Mouse (Mus musculus): ENCODE data around the gene Ears2. TPM values are rescaled to one million over a fixed set of nuclear protein-coding genes. Genes with fewer than 3 reads are reported as not detected.
A peak's percentile ranks its signal among the peaks of the same experiment; 100 is the strongest.

Ears2 gene
- total and polyA plus RNA-seq, 2 experiments: 9.8 to 15.2 TPM

DNA sequence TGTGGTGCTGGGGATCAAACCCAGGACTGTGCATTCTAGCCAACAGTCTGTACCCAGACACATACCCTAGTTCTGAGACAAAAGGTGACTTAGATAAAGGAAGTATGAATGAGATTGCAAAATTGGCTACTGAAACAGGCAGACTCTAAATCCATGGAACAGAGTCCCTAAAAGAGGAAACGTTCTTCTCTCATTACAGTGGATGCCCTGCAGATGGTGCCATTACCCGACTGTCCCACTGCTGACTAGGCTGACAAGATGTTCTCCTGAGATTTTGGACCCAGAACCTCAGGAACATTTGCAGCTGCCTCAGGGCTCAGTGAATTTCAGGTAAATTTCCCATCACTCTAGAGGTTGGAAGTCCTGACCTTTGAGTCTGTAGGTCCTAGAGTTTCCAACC, 32.7 kb downstream of the Ears2 start:
- H3K36me3 ChIP-seq (ENCODE audit: control insufficient read depth, insufficient read depth, low read length): peaks cover 21% of the 10 kb centered on the region
- TF ChIP-seq POLR2A (IDR thresholded peaks at IDR 0.05; ENCODE audit: extremely low read depth, insufficient read depth, low read length) (no peak), CTCF (IDR thresholded peaks at IDR 0.05; ENCODE audit: low read depth, low read length) (peak; percentile 42; the same call in 1 of the 2 replicates)
- whole genome bisulfite sequencing: 12% methylated on average over 2 of the region's 2 CpGs
- H3K27me3 ChIP-seq (ENCODE audit: control insufficient read depth, insufficient read depth, low read length): no peaks in the 10 kb centered on the region
- no peak overlapping the region for H3K27ac ChIP-seq (replicated peaks; ENCODE audit: insufficient read depth, low read depth, low read length)
- H3K9ac ChIP-seq (ENCODE audit: low read depth, low read length): no peak overlapping the region
- H3K4me1 ChIP-seq (ENCODE audit: control insufficient read depth, insufficient read depth, low read length): no peaks in the 10 kb centered on the region
- no peak overlapping the region for H3K4me3 ChIP-seq (ENCODE audit: insufficient read depth, low read depth, low read length)
- peak; percentile 29 for DNase-seq (ENCODE audit: extremely low read depth, low read depth, low spot score)
- no peaks in the 10 kb centered on the region for H3K79me2 ChIP-seq (ENCODE audit: control insufficient read depth, insufficient read depth, low read length)

DNA sequence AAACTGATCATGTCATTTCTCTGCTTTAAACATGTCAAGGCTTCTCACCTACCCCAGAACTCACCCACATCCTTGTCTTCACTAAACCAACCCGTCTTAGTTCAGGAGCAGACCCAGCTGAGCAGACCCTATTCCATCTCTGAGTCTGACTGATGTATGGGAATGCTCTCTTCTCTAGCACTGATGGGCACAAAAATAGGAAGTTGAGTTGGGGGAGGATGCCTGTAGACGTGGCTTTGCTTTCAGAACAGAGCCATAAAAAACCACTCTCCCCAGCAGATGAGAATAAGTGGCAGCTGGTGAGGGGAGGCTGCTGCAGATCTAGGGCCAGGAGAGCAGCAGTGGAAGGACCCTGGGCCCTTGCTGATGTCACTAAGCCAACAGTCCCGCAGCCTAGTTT, 33.7 kb downstream of the Ears2 start:
- no peak overlapping the region for H3K9ac ChIP-seq (ENCODE audit: low read depth, low read length)
- no peak overlapping the region for H3K4me3 ChIP-seq (ENCODE audit: insufficient read depth, low read depth, low read length)
- no peak for DNase-seq (ENCODE audit: extremely low read depth, low read depth, low spot score)
- no peak for TF ChIP-seq POLR2A (IDR thresholded peaks at IDR 0.05; ENCODE audit: extremely low read depth, insufficient read depth, low read length)
- no peak for TF ChIP-seq CTCF (IDR thresholded peaks at IDR 0.05; ENCODE audit: low read depth, low read length)
- H3K36me3 ChIP-seq (ENCODE audit: control insufficient read depth, insufficient read depth, low read length): peaks cover 11% of the 10 kb centered on the region
- H3K27me3 ChIP-seq (ENCODE audit: control insufficient read depth, insufficient read depth, low read length): no peaks in the 10 kb centered on the region
- no peak overlapping the region for H3K27ac ChIP-seq (replicated peaks; ENCODE audit: insufficient read depth, low read depth, low read length)
- H3K4me1 ChIP-seq (ENCODE audit: control insufficient read depth, insufficient read depth, low read length): no peaks in the 10 kb centered on the region
- no peaks in the 10 kb centered on the region for H3K79me2 ChIP-seq (ENCODE audit: control insufficient read depth, insufficient read depth, low read length)
- WGBS: 66% methylated on average over 3 of the region's 3 CpGs

GRCm38 (mm10) chr7:122022131-122022530, 44.9 kb downstream of the Ears2 start:
- WGBS: 98% methylated on average over 2 of the region's 2 CpGs
- no peak for TF ChIP-seq CTCF (IDR thresholded peaks at IDR 0.05; ENCODE audit: low read depth, low read length)
- no peak for TF ChIP-seq POLR2A (IDR thresholded peaks at IDR 0.05; ENCODE audit: extremely low read depth, insufficient read depth, low read length)

GRCm38 (mm10) chr7:122020667-122021354, 46.3 kb downstream of the Ears2 start, which contains the start of gene Gga2:
Gene Gga2 (minus strand): TSS chr7:122021222.
- H3K4me1 ChIP-seq (ENCODE audit: control insufficient read depth, insufficient read depth, low read length): peaks cover 6% of the 10 kb centered on the region; the same call in 1 of the 2 replicates

More at GRCm38 (mm10) chr7:122022131-122022530, 44.9 kb downstream of the Ears2 start:
- Histone ChIP-seq H3K4me1 (ENCODE audit: control insufficient read depth, insufficient read depth, low read length) (peaks cover 3% of the 10 kb centered on the region; the same call in 1 of the 2 replicates), H3K9ac (ENCODE audit: low read depth, low read length) (no peak overlapping the region), H3K36me3 (ENCODE audit: control insufficient read depth, insufficient read depth, low read length) (no peaks in the 10 kb centered on the region), H3K79me2 (ENCODE audit: control insufficient read depth, insufficient read depth, low read length) (peaks cover 14% of the 10 kb centered on the region; the same call in 1 of the 2 replicates), H3K27me3 (ENCODE audit: control insufficient read depth, insufficient read depth, low read length) (no peaks in the 10 kb centered on the region), H3K4me3 (ENCODE audit: insufficient read depth, low read depth, low read length) (no peak overlapping the region), H3K27ac (replicated peaks; ENCODE audit: insufficient read depth, low read depth, low read length) (no peak overlapping the region)
- DNase-seq (ENCODE audit: extremely low read depth, low read depth, low spot score): no peak

DNA sequence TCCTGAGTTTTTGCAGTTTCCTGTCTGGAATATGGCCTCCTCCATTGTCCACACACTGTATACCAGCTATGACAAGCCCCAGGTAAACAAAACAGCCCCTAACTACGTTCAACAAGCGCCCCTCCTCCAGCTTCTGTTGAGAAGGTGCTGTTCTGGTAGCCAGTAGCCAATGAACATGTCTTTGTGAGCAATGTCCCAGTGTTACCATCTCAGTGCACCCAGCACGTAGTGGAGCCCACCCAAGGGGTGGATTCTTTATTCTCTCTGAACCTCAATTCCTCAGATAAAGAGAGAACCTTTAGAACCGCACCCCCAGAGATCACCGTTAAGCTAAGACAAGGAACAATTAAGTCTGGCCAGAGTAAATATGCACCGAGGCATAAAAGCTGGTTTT, 46.8 kb downstream of the Ears2 start:
- peak overlapping the region; percentile 93 for H3K9ac ChIP-seq (ENCODE audit: low read depth, low read length)
- DNase-seq (ENCODE audit: extremely low read depth, low read depth, low spot score): no peak
- peaks cover 8% of the 10 kb centered on the region; the same call in 1 of the 2 replicates for H3K4me1 ChIP-seq (ENCODE audit: control insufficient read depth, insufficient read depth, low read length)
- 12% methylated on average over 6 of the region's 6 CpGs for WGBS
- H3K27ac ChIP-seq (replicated peaks; ENCODE audit: insufficient read depth, low read depth, low read length): no peak overlapping the region
- H3K27me3 ChIP-seq (ENCODE audit: control insufficient read depth, insufficient read depth, low read length): no peaks in the 10 kb centered on the region
- no peaks in the 10 kb centered on the region for H3K36me3 ChIP-seq (ENCODE audit: control insufficient read depth, insufficient read depth, low read length)
- peak overlapping the region; percentile 68 for H3K4me3 ChIP-seq (ENCODE audit: insufficient read depth, low read depth, low read length)
- TF ChIP-seq CTCF (IDR thresholded peaks at IDR 0.05; ENCODE audit: low read depth, low read length): no peak
- TF ChIP-seq POLR2A (IDR thresholded peaks at IDR 0.05; ENCODE audit: extremely low read depth, insufficient read depth, low read length): no peak
- H3K79me2 ChIP-seq (ENCODE audit: control insufficient read depth, insufficient read depth, low read length): peaks cover 15% of the 10 kb centered on the region; the same call in 1 of the 2 replicates

More at GRCm38 (mm10) chr7:122020667-122021354, 46.3 kb downstream of the Ears2 start, which contains the start of gene Gga2:
- H3K4me3 ChIP-seq (ENCODE audit: insufficient read depth, low read depth, low read length): peak within 1 kb of the TSS; percentile 68
- peak within 1 kb of the TSS; percentile 93 for H3K9ac ChIP-seq (ENCODE audit: low read depth, low read length)
- peaks cover 15% of the 10 kb centered on the region; the same call in 1 of the 2 replicates for H3K79me2 ChIP-seq (ENCODE audit: control insufficient read depth, insufficient read depth, low read length)
- H3K27ac ChIP-seq (replicated peaks; ENCODE audit: insufficient read depth, low read depth, low read length): peak within 1 kb of the TSS; percentile 0; the same call in 1 of the 2 replicates
- no peaks in the 10 kb centered on the region for H3K27me3 ChIP-seq (ENCODE audit: control insufficient read depth, insufficient read depth, low read length)
- TF ChIP-seq POLR2A (IDR thresholded peaks at IDR 0.05; ENCODE audit: extremely low read depth, insufficient read depth, low read length) (peak; percentile 84), CTCF (IDR thresholded peaks at IDR 0.05; ENCODE audit: low read depth, low read length) (no peak)
- WGBS: under 1% methylated on average over 45 of the region's 50 CpGs
- H3K36me3 ChIP-seq (ENCODE audit: control insufficient read depth, insufficient read depth, low read length): no peaks in the 10 kb centered on the region
- DNase-seq (ENCODE audit: extremely low read depth, low read depth, low spot score): peak; percentile 64

DNA sequence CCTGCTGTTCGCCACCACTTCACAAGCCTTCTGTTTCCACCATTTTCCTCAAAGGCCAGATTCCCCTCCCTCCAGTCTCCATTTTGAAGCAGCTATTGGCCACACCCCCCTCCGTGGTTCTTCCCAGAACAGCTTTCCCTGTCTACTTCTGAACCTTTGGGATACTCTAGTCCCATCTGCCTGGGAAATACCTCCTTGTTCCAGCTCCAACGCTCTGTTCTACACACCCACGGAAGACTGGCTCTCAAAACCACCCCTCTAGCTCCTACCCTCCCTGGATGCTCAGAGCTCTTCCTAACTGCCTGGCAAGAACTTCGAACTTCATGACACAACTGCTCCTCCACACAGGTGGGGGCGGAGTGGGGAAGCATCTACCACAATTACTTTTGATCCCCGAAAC, 48.1 kb downstream of the Ears2 start:
- no peaks in the 10 kb centered on the region for H3K36me3 ChIP-seq (ENCODE audit: control insufficient read depth, insufficient read depth, low read length)
- DNase-seq (ENCODE audit: extremely low read depth, low read depth, low spot score): no peak
- H3K27me3 ChIP-seq (ENCODE audit: control insufficient read depth, insufficient read depth, low read length): no peaks in the 10 kb centered on the region
- no peak for TF ChIP-seq POLR2A (IDR thresholded peaks at IDR 0.05; ENCODE audit: extremely low read depth, insufficient read depth, low read length)
- TF ChIP-seq CTCF (IDR thresholded peaks at IDR 0.05; ENCODE audit: low read depth, low read length): no peak
- H3K27ac ChIP-seq (replicated peaks; ENCODE audit: insufficient read depth, low read depth, low read length): no peak overlapping the region
- H3K79me2 ChIP-seq (ENCODE audit: control insufficient read depth, insufficient read depth, low read length): peaks cover 15% of the 10 kb centered on the region; the same call in 1 of the 2 replicates
- 91% methylated on average over 7 of the region's 7 CpGs for WGBS
- no peak overlapping the region for H3K4me3 ChIP-seq (ENCODE audit: insufficient read depth, low read depth, low read length)
- peaks cover 13% of the 10 kb centered on the region for H3K4me1 ChIP-seq (ENCODE audit: control insufficient read depth, insufficient read depth, low read length)
- no peak overlapping the region for H3K9ac ChIP-seq (ENCODE audit: low read depth, low read length)

Measured in liver, adult 2 months (tissue).